Mouse (Mus musculus): ENCODE data around the gene Fxyd4.

Fxyd4 gene

GRCm38 (mm10) chr6:117937222-117937932, at the start of gene Fxyd4:
Gene Fxyd4, minus strand, starts transcription at chr6:117937692.
- in situ Hi-C loops (cut with MboI): no loop called here

GRCm38 (mm10) chr6:117987173-117987572, 49.7 kb upstream of the Fxyd4 start:
- in situ Hi-C loops (cut with MboI): no loop called here

GRCm38 (mm10) chr6:117966729-117967128, 29.2 kb upstream of the Fxyd4 start:
- in situ Hi-C loops (cut with MboI): no loop called here

- in situ Hi-C loops (cut with MboI): no loop called here
These were observed 25.7 kb upstream of the Fxyd4 start for GRCm38 (mm10) chr6:117963201-117963600.

- in situ Hi-C loops (cut with MboI): no loop called here
These were observed 19.5 kb upstream of the Fxyd4 start for GRCm38 (mm10) chr6:117956851-117957501.

GRCm38 (mm10) chr6:117956161-117956560, 18.7 kb upstream of the Fxyd4 start:
- in situ Hi-C loops (cut with MboI): no loop called here

GRCm38 (mm10) chr6:117952330-117952729, 14.8 kb upstream of the Fxyd4 start:
- in situ Hi-C loops (cut with MboI): no loop called here

GRCm38 (mm10) chr6:117943899-117944298, 6.4 kb upstream of the Fxyd4 start:
- in situ Hi-C loops (cut with MboI): no loop called here

GRCm38 (mm10) chr6:117942769-117943168, 5.3 kb upstream of the Fxyd4 start:
- in situ Hi-C loops (cut with MboI): no loop called here

- in situ Hi-C loops (cut with MboI): no loop called here
These were observed 1.5 kb upstream of the Fxyd4 start for GRCm38 (mm10) chr6:117938951-117939350.

GRCm38 (mm10) chr6:117935681-117936612, 1.5 kb downstream of the Fxyd4 start:
- in situ Hi-C loops (cut with MboI): no loop called here

GRCm38 (mm10) chr6:117934301-117934700, 3.2 kb downstream of the Fxyd4 start:
- in situ Hi-C loops (cut with MboI): no loop called here

- in situ Hi-C loops (cut with MboI): no loop called here
These were observed 5.0 kb downstream of the Fxyd4 start for GRCm38 (mm10) chr6:117932325-117933051.

- in situ Hi-C loops (cut with MboI): no loop called here
These were observed 7.4 kb downstream of the Fxyd4 start for GRCm38 (mm10) chr6:117929945-117930655.

GRCm38 (mm10) chr6:117928746-117929145, 8.7 kb downstream of the Fxyd4 start:
- in situ Hi-C loops (cut with MboI): no loop called here

GRCm38 (mm10) chr6:117927955-117928354, 9.5 kb downstream of the Fxyd4 start:
- in situ Hi-C loops (cut with MboI): no loop called here

GRCm38 (mm10) chr6:117926871-117927491, 10.5 kb downstream of the Fxyd4 start:
- in situ Hi-C loops (cut with MboI): no loop called here

GRCm38 (mm10) chr6:117922041-117922440, 15.5 kb downstream of the Fxyd4 start:
- in situ Hi-C loops (cut with MboI): loop anchor here (25.0 kb wide), 1 partner anchor 1235 kb away; no protein-coding TSS in a partner anchor

- in situ Hi-C loops (cut with MboI): loop anchor here (25.0 kb wide), 1 partner anchor 1234 kb away; no protein-coding TSS in a partner anchor
These were observed 16.5 kb downstream of the Fxyd4 start for GRCm38 (mm10) chr6:117920659-117921640.
